Mouse (Mus musculus): ENCODE data around the gene Htt.

- TF ChIP-seq CTCF (conservative IDR thresholded peaks at IDR 0.05; ENCODE audit: insufficient read depth, insufficient read length, low read depth, low read length), result no peak
- TF ChIP-seq POLR2A (IDR thresholded peaks at IDR 0.05; ENCODE audit: low read depth, low read length), result no peak
Observed at GRCm38 (mm10) chr5:34881023-34881422, 119.5 kb downstream of the Htt start.

Measured in kidney, adult 2 months (tissue).